Mouse (Mus musculus): ENCODE data around the gene Inpp5e. TPM values are rescaled to one million over a fixed set of nuclear protein-coding genes. Genes with fewer than 3 reads are reported as not detected.
"Not testable (repeated sequence)": the region's sequence is repeated elsewhere in the genome, so short reads cannot be mapped to it uniquely, and the experiment has no call there.

Gene Inpp5e
- polyA plus RNA-seq, 1 experiment from 2014 or later = 31.6 TPM

DNA sequence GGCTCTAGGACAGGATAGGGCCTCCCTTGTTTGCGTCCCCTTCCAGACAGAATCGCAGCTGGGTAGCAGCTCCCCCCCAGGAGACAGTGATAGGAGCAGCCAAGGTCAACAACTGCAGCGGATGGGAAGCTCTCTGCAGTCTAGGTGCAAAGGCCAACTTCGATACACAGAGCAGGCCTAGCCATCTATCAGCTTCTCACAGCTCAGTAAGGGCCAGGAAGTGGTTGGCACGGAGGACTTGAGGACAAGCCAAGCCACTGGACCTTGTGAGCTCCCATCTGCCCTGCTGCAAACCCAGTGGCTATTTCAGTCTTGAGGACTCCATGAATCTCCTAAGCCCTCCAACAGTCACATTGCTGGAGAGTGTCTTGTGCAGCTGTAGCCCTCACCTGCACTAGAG lies 9.4 kb downstream of the Inpp5e start:
- H3K27me3 ChIP-seq = no peaks in the 10 kb centered on the region
- no peak for DNase-seq (ENCODE audit: low read depth, low spot score)
- TF ChIP-seq CTCF (IDR thresholded peaks at IDR 0.05) = no peak
- POLR2A ChIA-PET = interaction anchor here (1.0 to 1.5 kb wide), 2 partner anchors 10 to 11 kb away, joined by 3 read pairs; partner anchors contain the start of genes Entr1 and Pmpca
- CTCF ChIA-PET = interaction anchor here (1.0 to 2.1 kb wide), 2 partner anchors 9 to 74 kb away, joined by 4 to 6 read pairs; partner anchors contain the start of gene Inpp5e
- in situ Hi-C loops (cut with MboI; ENCODE audit: low pct_unique_long_range_greater_than_20kb) = no loop called here
- no peak for ATAC-seq

- CTCF ChIA-PET = interaction anchor here (1.0 to 2.1 kb wide), 2 partner anchors 10 to 73 kb away, joined by 4 to 6 read pairs; partner anchors contain the start of gene Inpp5e
- DNase-seq (ENCODE audit: low read depth, low spot score) (no peak), ATAC-seq (no peak)
- in situ Hi-C loops (cut with MboI; ENCODE audit: low pct_unique_long_range_greater_than_20kb) = no loop called here
- no peak for TF ChIP-seq CTCF (IDR thresholded peaks at IDR 0.05)
- POLR2A ChIA-PET = interaction anchor here (0.5 to 1.5 kb wide), 3 partner anchors 10 to 167 kb away, joined by 3 read pairs; partner anchors contain the start of genes Entr1 and Pmpca
- no peaks in the 10 kb centered on the region for H3K27me3 ChIP-seq
Measured at GRCm38 (mm10) chr2:26398978-26399377, 10.0 kb downstream of the Inpp5e start.

DNA sequence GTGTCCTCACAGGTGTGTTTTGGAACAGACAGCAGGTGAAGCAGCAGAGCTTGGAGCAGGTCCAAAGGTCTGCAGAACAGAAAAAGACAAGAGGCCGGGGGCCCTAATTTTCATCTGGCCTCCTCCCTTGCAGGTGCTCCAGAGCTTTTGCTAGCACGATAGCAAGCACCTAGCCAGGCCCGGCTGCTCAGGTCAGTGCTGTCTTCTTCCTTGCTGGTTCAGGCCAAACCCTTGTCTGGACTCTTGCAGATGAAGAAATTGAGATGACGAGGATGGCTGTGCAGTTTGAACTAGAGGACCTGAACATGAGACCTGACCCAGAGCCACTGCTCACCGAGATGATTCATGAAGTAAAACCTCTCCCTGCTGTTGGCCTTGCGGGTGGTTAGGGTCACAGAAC lies 17.4 kb downstream of the Inpp5e start:
- H3K27me3 ChIP-seq = no peaks in the 10 kb centered on the region
- no peak for ATAC-seq
- ChIA-PET POLR2A (no interaction called here), CTCF (interaction anchor here (1.1 to 3.8 kb wide), 3 partner anchors 12 to 17 kb away, joined by 3 to 11 read pairs (median 4); partner anchors contain the start of gene Inpp5e)
- in situ Hi-C loops (cut with MboI; ENCODE audit: low pct_unique_long_range_greater_than_20kb) = no loop called here
- no peak for DNase-seq (ENCODE audit: low read depth, low spot score)
- TF ChIP-seq CTCF (IDR thresholded peaks at IDR 0.05) = no peak

DNA sequence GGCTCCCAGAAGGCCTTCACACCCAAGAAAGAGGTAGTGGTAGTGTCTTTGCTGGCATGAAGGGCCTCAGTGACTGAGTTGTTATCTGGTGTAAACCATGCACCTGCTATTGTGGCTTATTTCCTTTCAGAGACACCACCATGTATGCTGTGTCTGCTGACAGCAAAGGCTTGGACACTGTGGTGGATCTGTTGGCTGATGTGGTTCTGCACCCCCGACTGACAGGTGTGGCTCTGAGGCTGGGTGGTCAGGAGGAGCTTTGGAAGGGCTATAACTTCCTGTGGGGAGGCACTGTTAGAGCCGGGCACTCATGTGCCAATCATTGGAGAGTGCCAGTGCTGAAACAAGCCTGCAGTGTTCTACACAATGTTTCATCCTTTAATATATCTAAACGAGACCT lies 18.0 kb downstream of the Inpp5e start:
- no peaks in the 10 kb centered on the region for H3K27me3 ChIP-seq
- no peak for TF ChIP-seq CTCF (IDR thresholded peaks at IDR 0.05)
- ChIA-PET POLR2A (interaction anchor here (1.0 kb wide), 1 partner anchor 11 kb away, joined by 3 read pairs; no protein-coding TSS in a partner anchor), CTCF (interaction anchor here (0.9 to 3.8 kb wide), 4 partner anchors 12 to 91 kb away, joined by 3 to 11 read pairs (median 4); partner anchors contain the start of gene Inpp5e)
- no peak for ATAC-seq
- no peak for DNase-seq (ENCODE audit: low read depth, low spot score)
- in situ Hi-C loops (cut with MboI; ENCODE audit: low pct_unique_long_range_greater_than_20kb) = no loop called here

GRCm38 (mm10) chr2:26389154-26389690 lies 19.8 kb downstream of the Inpp5e start, which contains the start of the genes Entr1 and Pmpca:
Entr1 (minus strand) TSS chr2:26389316.
Pmpca (plus strand) TSS chr2:26389339.
- POLR2A ChIA-PET = interaction anchor here (0.9 to 1.1 kb wide), 2 partner anchors 9 to 10 kb away, joined by 3 to 4 read pairs; partner anchors contain the start of gene Snapc4
- peak; percentile 15 for DNase-seq (ENCODE audit: low read depth, low spot score)
- in situ Hi-C loops (cut with MboI; ENCODE audit: low pct_unique_long_range_greater_than_20kb) = no loop called here
- no peaks in the 10 kb centered on the region for H3K27me3 ChIP-seq
- CTCF ChIA-PET = interaction anchor here (1.1 to 3.8 kb wide), 2 partner anchors 10 to 20 kb away, joined by 3 to 11 read pairs; partner anchors contain the start of gene Inpp5e
- peak; percentile 83 for ATAC-seq
- TF ChIP-seq CTCF (IDR thresholded peaks at IDR 0.05) = no peak

DNA sequence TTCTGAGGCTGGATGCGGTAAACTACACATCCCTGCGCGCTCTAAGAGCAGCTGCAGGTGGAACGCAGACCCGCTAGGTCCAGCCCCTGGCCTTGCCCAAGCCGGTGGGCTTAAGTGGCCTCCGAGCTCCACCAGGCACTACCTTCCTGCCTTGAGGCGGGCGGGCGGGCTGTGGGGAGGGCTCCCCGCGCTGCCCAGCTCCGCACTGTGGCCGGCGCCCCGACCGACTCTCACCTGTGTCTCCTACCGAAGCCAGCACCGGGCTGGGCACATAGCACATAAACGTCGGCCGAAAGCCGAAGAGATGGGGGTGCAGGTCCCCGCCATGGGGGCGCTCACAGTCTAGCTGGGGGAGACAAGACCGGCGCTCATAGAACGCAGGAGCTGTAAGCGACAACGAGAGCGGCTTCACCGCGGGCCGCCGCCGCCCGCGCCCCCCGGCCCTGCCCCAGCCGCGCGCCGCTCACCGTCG lies 20.3 kb downstream of the Inpp5e start:
- in situ Hi-C loops (cut with MboI; ENCODE audit: low pct_unique_long_range_greater_than_20kb) = no loop called here
- TF ChIP-seq CTCF (IDR thresholded peaks at IDR 0.05) = no peak
- ChIA-PET POLR2A (interaction anchor here (0.8 to 1.1 kb wide), 3 partner anchors 8 to 20 kb away, joined by 3 to 4 read pairs (median 3); partner anchors contain the start of gene Snapc4), CTCF (interaction anchor here (1.1 to 3.8 kb wide), 2 partner anchors 9 to 20 kb away, joined by 3 to 11 read pairs; partner anchors contain the start of gene Inpp5e)
- ATAC-seq = peak; percentile 49
- no peak for DNase-seq (ENCODE audit: low read depth, low spot score)
- no peaks in the 10 kb centered on the region for H3K27me3 ChIP-seq

- H3K27me3 ChIP-seq = no peaks in the 10 kb centered on the region
- in situ Hi-C loops (cut with MboI; ENCODE audit: low pct_unique_long_range_greater_than_20kb) = no loop called here
- ChIA-PET POLR2A (interaction anchor here (1.3 kb wide), 1 partner anchor 47 kb away, joined by 3 read pairs; no protein-coding TSS in a partner anchor), CTCF (interaction anchor here (1.2 kb wide), 1 partner anchor 24 kb away, joined by 3 read pairs; no protein-coding TSS in a partner anchor)
- no peak for DNase-seq (ENCODE audit: low read depth, low spot score)
- no peak for TF ChIP-seq CTCF (IDR thresholded peaks at IDR 0.05)
- ATAC-seq = no peak
Measured at GRCm38 (mm10) chr2:26387713-26388112, 21.3 kb downstream of the Inpp5e start.

DNA sequence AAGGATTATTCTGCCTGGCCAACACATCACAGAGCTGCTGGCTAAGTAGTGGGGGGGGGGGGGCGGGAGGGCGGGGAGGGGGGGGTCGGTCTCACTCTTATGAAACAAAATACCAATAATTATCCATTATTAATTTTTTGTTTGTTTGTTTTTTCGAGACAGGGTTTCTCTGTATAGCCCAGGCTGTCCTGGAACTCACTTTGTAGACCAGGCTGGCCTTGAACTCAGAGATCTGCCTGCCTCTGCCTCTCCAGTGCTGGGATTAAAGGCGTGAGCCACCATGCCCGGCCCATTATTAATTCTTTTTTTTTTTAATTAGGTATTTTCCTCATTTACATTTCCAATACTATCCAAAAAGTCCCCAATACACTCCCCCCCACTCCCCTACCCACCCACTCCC lies 28.1 kb downstream of the Inpp5e start:
- H3K27me3 ChIP-seq; ATAC-seq; DNase-seq (ENCODE audit: low read depth, low spot score); CTCF ChIA-PET; in situ Hi-C loops (cut with MboI; ENCODE audit: low pct_unique_long_range_greater_than_20kb): not testable (repeated sequence)
- POLR2A ChIA-PET = interaction anchor here (0.8 to 1.4 kb wide), 2 partner anchors 8 to 13 kb away, joined by 3 to 4 read pairs; no protein-coding TSS in a partner anchor

DNA sequence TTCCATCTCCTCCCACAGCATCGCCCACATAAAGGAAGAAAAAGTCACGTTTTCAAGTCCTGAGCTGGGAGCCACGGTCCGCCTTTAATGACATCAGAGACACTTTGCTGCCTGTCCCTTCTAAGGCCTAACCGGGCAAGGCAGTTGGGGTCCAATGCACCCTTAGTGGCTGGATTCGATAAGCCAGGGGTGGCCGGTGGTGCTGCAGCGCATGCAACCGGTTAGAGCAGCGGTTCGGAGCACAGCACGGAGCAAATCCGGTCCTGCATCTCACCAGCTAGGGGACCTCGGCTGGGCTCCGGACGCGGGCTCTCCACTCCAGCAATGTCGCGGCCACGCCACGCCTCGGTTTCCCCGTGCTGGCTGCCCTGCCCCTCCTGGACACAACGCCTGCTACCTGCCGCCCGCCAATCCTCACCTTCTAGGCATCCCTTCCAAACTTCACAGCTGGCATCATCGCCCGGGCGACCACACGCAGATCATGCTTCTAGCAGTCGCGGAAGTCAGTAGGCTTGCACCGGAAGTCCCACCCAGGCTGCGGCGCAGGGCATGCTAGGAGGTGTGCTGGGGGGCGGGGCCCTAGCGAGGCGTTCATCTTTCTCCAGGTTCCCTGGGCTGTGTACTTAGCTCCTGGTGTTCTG lies 28.8 kb downstream of the Inpp5e start, which contains the start of gene Snapc4:
Gene Snapc4 (minus strand): TSS at position 523 of the 641 bp plus-strand sequence.
- ChIA-PET CTCF (interaction anchor here (1.4 kb wide), 1 partner anchor 8 kb away, joined by 3 read pairs; no protein-coding TSS in a partner anchor), POLR2A (interaction anchor here (0.8 to 1.4 kb wide), 3 partner anchors 8 to 29 kb away, joined by 3 to 4 read pairs (median 3); no protein-coding TSS in a partner anchor)
- DNase-seq (ENCODE audit: low read depth, low spot score) = peak; percentile 13
- H3K27me3 ChIP-seq = no peaks in the 10 kb centered on the region
- TF ChIP-seq CTCF (IDR thresholded peaks at IDR 0.05) = no peak
- in situ Hi-C loops (cut with MboI; ENCODE audit: low pct_unique_long_range_greater_than_20kb) = no loop called here
- ATAC-seq = peak; percentile 71

DNA sequence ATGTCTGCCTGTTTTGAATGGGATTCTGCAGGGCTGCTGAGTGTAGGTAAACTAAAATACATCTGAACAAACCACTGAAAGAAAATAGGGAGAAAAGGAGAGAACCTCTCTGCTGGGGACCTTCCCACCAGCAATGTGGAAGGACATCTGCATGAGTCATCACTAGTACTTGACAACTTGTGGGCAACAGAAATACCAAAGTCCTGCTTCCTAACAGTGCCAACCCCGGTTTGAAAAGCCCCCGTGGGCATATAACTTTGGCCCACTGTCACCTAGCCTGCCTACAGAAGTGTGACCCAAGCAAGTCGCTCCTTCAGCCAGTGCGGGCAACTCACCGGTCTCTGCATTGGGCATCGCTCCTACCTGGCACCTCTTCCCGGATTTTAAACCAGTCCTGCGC lies 36.6 kb downstream of the Inpp5e start:
- ChIA-PET POLR2A (interaction anchor here (1.5 kb wide), 1 partner anchor 20 kb away, joined by 3 read pairs; the partner anchor contains the start of gene Dnlz), CTCF (interaction anchor here (1.4 kb wide), 1 partner anchor 11 kb away, joined by 6 read pairs; no protein-coding TSS in a partner anchor)
- H3K27me3 ChIP-seq = no peaks in the 10 kb centered on the region
- peak; percentile 54 for ATAC-seq
- TF ChIP-seq CTCF (IDR thresholded peaks at IDR 0.05) = no peak
- in situ Hi-C loops (cut with MboI; ENCODE audit: low pct_unique_long_range_greater_than_20kb) = no loop called here
- no peak for DNase-seq (ENCODE audit: low read depth, low spot score)

Measured in Patski (cell line).